Mouse (Mus musculus) CD8-positive naive resting alpha-beta T cell, adult 57 days (primary cell): ENCODE data around the gene Ripk4. TPM values are rescaled to one million over a fixed set of nuclear protein-coding genes. Genes with fewer than 3 reads are reported as not detected.

Experiments
- total RNA-seq: library from RNA; stranded (reverse); gene quantifications from one replicate; pipeline ENCODE4 v1.2.4, GENCODE M21; 2023

Gene Ripk4
- total RNA-seq: 0.28 TPM

DNA sequence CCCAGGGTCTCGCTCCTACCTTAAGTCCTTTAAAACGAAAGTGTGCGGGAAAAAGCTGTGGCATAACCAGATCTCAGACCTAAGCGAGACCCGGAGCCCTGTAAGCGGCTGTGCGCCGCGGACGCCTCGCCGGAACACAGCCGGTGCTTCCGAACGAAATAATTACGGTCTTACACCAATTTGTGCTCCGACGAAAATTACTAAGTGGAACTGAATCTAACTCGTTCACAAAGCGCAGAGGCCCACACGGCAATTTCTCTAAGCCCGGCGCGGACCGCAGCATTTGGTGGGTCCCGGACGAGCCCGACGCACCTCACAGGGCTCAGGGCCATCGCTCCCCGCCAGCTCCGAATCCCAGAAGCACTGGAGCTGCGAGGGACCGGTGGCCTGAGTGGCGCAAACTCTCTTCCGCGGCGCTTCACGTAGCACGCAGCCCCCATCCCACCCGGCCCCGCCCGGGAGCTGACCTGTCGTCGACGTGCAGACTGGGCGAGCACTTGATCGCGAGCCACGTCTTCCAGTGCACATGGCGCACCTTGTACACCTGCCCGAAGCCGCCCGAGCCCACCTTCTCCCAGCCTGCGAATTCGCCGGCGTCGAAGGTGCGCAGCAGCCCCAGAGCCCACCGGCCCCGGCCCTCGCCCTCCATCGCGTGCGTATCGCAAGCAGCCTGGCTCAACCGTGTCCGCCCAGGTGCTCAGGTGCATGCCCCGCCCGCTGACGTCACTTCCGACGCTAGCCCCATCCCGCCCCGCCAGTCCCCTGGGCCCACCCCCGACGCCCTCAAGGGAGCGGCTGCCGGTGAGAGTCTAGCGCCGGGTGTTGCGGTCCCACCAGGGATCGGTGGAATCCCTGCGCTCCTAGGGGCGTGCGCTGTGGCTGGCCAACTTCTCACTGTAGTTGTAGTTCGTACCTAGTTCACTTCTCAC lies at the start of gene Ripk4:
Gene Ripk4 (minus strand): TSS at position 727 of the 929 bp plus-strand sequence.

Other genes with a start within 250 kb of the Ripk4 start
- 0.77 TPM for gene Fam3b, start 249.0 kb downstream of the Ripk4 start, total RNA-seq
- not detected for gene Tmprss2, start 152.6 kb downstream of the Ripk4 start, total RNA-seq
- 27.3 TPM for gene Prdm15, start 88.1 kb upstream of the Ripk4 start, total RNA-seq
- gene C2cd2, start 198.8 kb upstream of the Ripk4 start, total RNA-seq: 16.8 TPM
- 93.5 TPM for gene Zbtb21, start 198.8 kb upstream of the Ripk4 start, total RNA-seq
- gene B230307C23Rik, start 233.5 kb upstream of the Ripk4 start, total RNA-seq: 30.8 TPM